Mouse (Mus musculus) intestine, postnatal 0 days (tissue): ENCODE results near the gene Amd1. TPM values are rescaled to one million over a fixed set of nuclear protein-coding genes. Genes with fewer than 3 reads are reported as not detected.

Experiments
- ATAC-seq: fragments of 200-750 bp; cut with Nextera tagmentation; 2 replicates; pipeline ENCODE4 v1.8.0; 2017; ENCODE audit warnings: mild to moderate bottlenecking, moderate TSS enrichment, moderate library complexity
- H3K27ac ChIP-seq: fragments of 300-500 bp; sonication (generic); 2 replicates; pipeline ENCODE4 v1.5.1; 2014; ENCODE audit warnings: mild to moderate bottlenecking, low read depth, low read length, moderate library complexity
- H3K27me3 ChIP-seq: fragments of 300-500 bp; sonication (generic); replicated peaks from 2 replicates; pipeline ENCODE4 v1.6.1; 2014; ENCODE audit warnings: low read length, mixed read lengths; ENCODE audit not compliant: control insufficient read depth, insufficient read depth
- H3K36me3 ChIP-seq: fragments of 300-500 bp; sonication (generic); 2 replicates; pipeline ENCODE4 v1.6.1; 2014; ENCODE audit warnings: mild to moderate bottlenecking, moderate library complexity; ENCODE audit not compliant: control insufficient read depth, insufficient read depth
- H3K4me1 ChIP-seq: fragments of 300-500 bp; sonication (generic); replicated peaks from 2 replicates; pipeline ENCODE4 v1.6.1; 2014; ENCODE audit warnings: antibody characterized with exemption, low read length, mixed read lengths; ENCODE audit not compliant: control insufficient read depth, insufficient read depth
- H3K4me2 ChIP-seq: fragments of 300-500 bp; sonication (generic); replicated peaks from 2 replicates; pipeline ENCODE4 v1.6.1; 2014; ENCODE audit warnings: low read depth, mild to moderate bottlenecking, moderate library complexity
- H3K4me3 ChIP-seq: fragments of 300-500 bp; sonication (generic); 2 replicates; pipeline ENCODE4 v1.5.1; 2014; ENCODE audit warnings: low read depth, low read length
- H3K9ac ChIP-seq: fragments of 300-500 bp; sonication (generic); 2 replicates; pipeline ENCODE4 v1.6.1; 2014; ENCODE audit warnings: mild to moderate bottlenecking, low read depth, low read length
- H3K9me3 ChIP-seq: fragments of 300-500 bp; sonication (generic); 2 replicates; pipeline ENCODE4 v1.6.1; 2016; ENCODE audit warnings: mixed run types; ENCODE audit not compliant: control insufficient read depth
- CTCF ChIP-seq: sonication (generic); IDR thresholded peaks from 2 replicates; pipeline ENCODE4 v1.5.1; 2016; ENCODE audit warnings: low read depth, mild to moderate bottlenecking, control low read depth, antibody characterized with exemption, moderate library complexity
- WGBS: fragments of 180-500 bp; shearing (Covaris S2); extraction: QIAGEN DNeasy Blood & Tissue Kit; methylation state at CpG from one replicate; pipeline ENCODE4 v1.1.7; 2014; 5-methylcytosine and 5-hydroxymethylcytosine counted together
- polyA plus RNA-seq: library from polyadenylated mRNA; unstranded; fragments of >200 nt; fragmentation: Nextera tagmentation; extraction: Ambion mirVana; gene quantifications from 2 replicates; pipeline ENCODE4 v1.2.1, GENCODE M21; 2015

Gene Amd1
- polyA plus RNA-seq, 1 experiment from 2014 or later = 25.3 TPM

DNA sequence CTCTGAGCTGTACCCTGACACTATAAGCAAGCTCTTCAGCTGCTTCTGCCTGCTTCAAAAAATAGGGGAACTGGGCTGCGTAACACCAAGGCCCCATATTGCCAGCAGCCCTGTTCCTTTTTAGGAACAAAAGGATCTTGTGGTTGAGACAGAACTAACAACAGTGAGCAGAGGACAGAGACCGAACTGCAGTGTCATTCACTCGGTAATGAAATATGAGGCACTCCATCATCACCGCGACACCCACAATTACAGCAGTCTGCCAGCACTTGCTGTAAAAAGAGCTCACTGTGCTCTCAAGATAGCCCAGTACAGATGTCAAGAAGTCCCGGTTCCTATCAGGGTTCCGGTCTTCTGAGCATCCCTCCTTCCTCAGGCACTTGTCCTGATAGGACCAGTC, 26.0 kb downstream of the Amd1 start:
- Histone ChIP-seq H3K4me2 (no peak overlapping the region), H3K4me1 (no peaks in the 10 kb centered on the region), H3K4me3 (no peak overlapping the region), H3K36me3 (no peaks in the 10 kb centered on the region), H3K9ac (no peak overlapping the region), H3K27me3 (no peaks in the 10 kb centered on the region), H3K9me3 (no peaks in the 10 kb centered on the region), H3K27ac (no peak overlapping the region)
- 76% methylated on average over 7 of the region's 7 CpGs for WGBS
- no peak for ATAC-seq
- no peak for TF ChIP-seq CTCF

DNA sequence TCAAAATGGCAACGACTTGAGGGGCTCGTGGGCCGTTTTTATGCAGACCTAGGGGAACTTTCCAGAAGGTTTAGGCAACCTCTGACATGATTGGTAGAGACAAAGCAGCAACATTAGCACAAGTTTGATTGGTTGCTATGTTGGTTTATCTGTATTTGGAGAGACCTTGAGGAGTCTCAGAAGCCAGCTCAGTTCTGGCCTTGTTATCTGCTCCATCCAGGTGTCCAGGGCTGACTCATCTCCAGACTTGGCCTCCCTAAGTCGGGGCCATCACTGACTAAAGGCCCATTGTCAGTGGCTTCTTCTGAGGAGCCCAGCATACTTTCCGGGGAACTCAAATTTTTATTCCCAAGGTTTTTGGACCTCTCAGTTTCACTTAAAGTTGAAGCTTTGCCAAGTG, 28.0 kb downstream of the Amd1 start:
- Histone ChIP-seq H3K36me3 (no peaks in the 10 kb centered on the region), H3K4me1 (no peaks in the 10 kb centered on the region), H3K4me2 (no peak overlapping the region), H3K9ac (no peak overlapping the region), H3K9me3 (no peaks in the 10 kb centered on the region), H3K27ac (no peak overlapping the region), H3K4me3 (no peak overlapping the region), H3K27me3 (no peaks in the 10 kb centered on the region)
- WGBS = 80% methylated on average over 5 of the region's 5 CpGs
- TF ChIP-seq CTCF = no peak
- ATAC-seq = no peak

DNA sequence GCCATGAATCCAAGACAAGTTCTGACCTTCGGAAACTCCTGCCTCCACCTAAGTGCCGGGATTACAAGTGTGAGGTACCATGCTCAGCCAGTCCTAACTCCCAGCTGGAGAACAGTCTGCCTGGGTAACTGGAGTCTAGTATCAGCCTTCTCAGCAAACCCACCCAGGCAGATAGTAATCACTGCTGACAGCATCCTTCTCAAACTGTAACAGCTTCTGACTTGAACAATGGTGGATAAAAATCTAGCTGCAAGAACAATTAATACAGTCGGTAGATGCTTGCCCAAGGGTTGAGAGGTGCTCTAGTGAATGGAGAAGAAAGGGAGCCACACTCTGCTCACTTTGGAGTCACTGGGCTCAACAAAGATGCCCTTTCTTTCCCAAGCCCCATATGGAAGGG, 30.8 kb downstream of the Amd1 start:
- H3K4me2 ChIP-seq = no peak overlapping the region
- no peaks in the 10 kb centered on the region for H3K27me3 ChIP-seq
- H3K9ac ChIP-seq = no peak overlapping the region
- no peak overlapping the region for H3K27ac ChIP-seq
- no peak overlapping the region for H3K4me3 ChIP-seq
- WGBS = 85% methylated on average over 3 of the region's 3 CpGs
- no peaks in the 10 kb centered on the region for H3K4me1 ChIP-seq
- H3K9me3 ChIP-seq = no peaks in the 10 kb centered on the region
- no peak for TF ChIP-seq CTCF
- no peaks in the 10 kb centered on the region for H3K36me3 ChIP-seq
- ATAC-seq = no peak

DNA sequence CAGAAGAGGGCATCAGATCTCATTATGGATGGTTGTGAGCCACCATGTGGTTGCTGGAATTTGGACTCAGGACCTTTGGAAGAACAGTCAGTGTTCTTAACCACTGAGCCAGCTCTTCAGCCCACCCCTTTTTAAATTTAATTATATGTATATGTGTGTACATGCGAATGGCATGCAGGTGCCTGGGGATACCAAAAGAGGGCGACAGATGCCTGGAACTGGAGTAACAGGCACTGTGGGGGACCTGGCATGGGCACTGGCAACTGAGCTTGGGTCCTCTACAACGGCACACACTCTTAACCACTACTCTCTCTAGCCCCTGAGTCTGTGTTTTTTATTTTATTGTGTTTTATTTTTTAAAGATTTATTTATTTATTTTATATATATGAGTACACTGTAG, 37.1 kb downstream of the Amd1 start:
- WGBS = 83% methylated on average over 3 of the region's 3 CpGs
- no peak overlapping the region for H3K4me3 ChIP-seq
- H3K27ac ChIP-seq = no peak overlapping the region
- no peak for TF ChIP-seq CTCF
- no peak overlapping the region for H3K9ac ChIP-seq
- no peak for ATAC-seq
- H3K36me3 ChIP-seq = no peaks in the 10 kb centered on the region
- no peak overlapping the region for H3K4me2 ChIP-seq
- no peaks in the 10 kb centered on the region for H3K27me3 ChIP-seq
- no peaks in the 10 kb centered on the region for H3K4me1 ChIP-seq
- H3K9me3 ChIP-seq = no peaks in the 10 kb centered on the region

DNA sequence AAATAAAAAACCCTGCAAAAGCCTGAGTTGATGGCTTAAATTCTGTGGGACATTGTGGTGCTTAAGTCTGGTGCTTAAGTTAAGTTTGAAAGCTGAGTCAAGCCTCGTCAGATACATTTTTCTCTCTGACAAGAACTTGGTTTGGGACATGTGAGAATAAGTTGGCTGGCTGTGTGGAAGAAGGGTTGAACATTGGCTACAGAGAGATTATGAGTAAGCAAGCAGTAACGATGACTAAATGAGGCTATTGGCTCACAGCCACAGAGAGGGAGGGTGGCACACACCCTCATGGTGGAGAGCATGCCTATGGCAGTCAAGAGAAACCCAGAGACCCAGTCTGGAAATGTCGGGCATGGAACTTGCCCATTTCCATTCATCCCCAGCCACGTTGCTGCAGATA, 38.3 kb downstream of the Amd1 start:
- no peak for TF ChIP-seq CTCF
- Histone ChIP-seq H3K4me3 (no peak overlapping the region), H3K27me3 (no peaks in the 10 kb centered on the region), H3K27ac (no peak overlapping the region), H3K9ac (no peak overlapping the region), H3K4me1 (no peaks in the 10 kb centered on the region), H3K4me2 (no peak overlapping the region), H3K36me3 (no peaks in the 10 kb centered on the region), H3K9me3 (no peaks in the 10 kb centered on the region)
- WGBS = 87% methylated on average over 4 of the region's 4 CpGs
- no peak for ATAC-seq

DNA sequence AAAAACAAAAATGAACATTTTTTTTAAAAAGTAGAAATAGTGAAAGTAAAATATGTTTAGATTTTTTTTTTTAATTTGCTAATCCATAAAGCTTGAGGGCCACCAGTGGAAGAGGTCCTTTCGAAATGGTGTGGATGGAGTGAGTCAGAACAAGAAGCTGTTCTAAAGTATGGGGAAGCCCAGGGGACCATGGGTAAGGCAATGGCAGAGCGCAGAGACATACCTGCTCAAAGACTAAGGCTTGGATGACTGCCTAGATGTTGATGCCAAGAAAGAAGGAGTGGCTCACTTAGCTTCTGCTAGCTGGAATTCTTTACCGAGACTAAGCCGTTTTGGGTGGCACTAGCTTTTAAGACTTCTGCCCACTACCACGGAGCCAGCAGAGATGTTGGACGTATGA, 39.8 kb downstream of the Amd1 start:
- H3K9ac ChIP-seq = no peak overlapping the region
- no peak overlapping the region for H3K4me2 ChIP-seq
- no peak overlapping the region for H3K4me3 ChIP-seq
- no peak for ATAC-seq
- H3K4me1 ChIP-seq = no peaks in the 10 kb centered on the region
- no peaks in the 10 kb centered on the region for H3K27me3 ChIP-seq
- TF ChIP-seq CTCF = no peak
- no peak overlapping the region for H3K27ac ChIP-seq
- no peaks in the 10 kb centered on the region for H3K36me3 ChIP-seq
- H3K9me3 ChIP-seq = no peaks in the 10 kb centered on the region
- 90% methylated on average over 6 of the region's 6 CpGs for WGBS

DNA sequence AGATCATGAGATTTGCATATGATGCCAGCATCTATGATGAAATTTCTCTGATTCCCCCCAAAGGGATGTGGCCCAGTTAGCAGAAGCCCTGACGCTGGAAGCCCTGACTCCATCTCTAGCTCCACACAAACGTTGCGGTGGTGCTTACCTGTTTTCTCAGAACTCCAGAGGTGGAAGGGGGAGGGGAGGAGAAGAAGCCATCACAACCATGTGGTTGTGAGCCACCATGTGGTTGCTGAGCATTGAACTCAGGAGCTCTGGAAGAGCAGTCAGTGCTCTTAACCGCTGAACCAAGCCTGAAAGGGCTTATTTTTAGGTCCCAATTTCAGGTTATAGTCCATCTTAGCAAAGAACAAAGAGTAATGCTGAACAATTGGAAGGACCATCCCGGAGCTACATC, 41.7 kb downstream of the Amd1 start:
- no peak for TF ChIP-seq CTCF
- H3K27me3 ChIP-seq = no peaks in the 10 kb centered on the region
- H3K9ac ChIP-seq = no peak overlapping the region
- no peak overlapping the region for H3K4me3 ChIP-seq
- H3K4me2 ChIP-seq = no peak overlapping the region
- no peaks in the 10 kb centered on the region for H3K36me3 ChIP-seq
- WGBS = 55% methylated on average over 5 of the region's 5 CpGs
- no peaks in the 10 kb centered on the region for H3K4me1 ChIP-seq
- no peak overlapping the region for H3K27ac ChIP-seq
- no peaks in the 10 kb centered on the region for H3K9me3 ChIP-seq
- ATAC-seq = no peak
